Mouse (Mus musculus) G1E (cell line): ENCODE measurements around the gene Gm47996.
"Not testable (repeated sequence)": the region's sequence is repeated elsewhere in the genome, so short reads cannot be mapped to it uniquely, and the experiment has no call there.

Experiments used
- CTCF ChIP-seq: IDR thresholded peaks from 2 replicates; pipeline ENCODE4 v1.5.1; 2012; ENCODE audit warnings: low read depth, low read length, inconsistent platforms, mixed read lengths
- GATA1 ChIP-seq: IDR thresholded peaks from 2 replicates; pipeline ENCODE4 v1.6.1; 2012; ENCODE audit warnings: borderline replicate concordance, low read length, inconsistent platforms, mixed read lengths
- GATA2 ChIP-seq: IDR thresholded peaks from 2 replicates; pipeline ENCODE4 v1.6.1; 2012; ENCODE audit warnings: low read depth, low read length, inconsistent platforms, borderline replicate concordance
- POLR2AphosphoS5 ChIP-seq: IDR thresholded peaks from 2 replicates; pipeline ENCODE4 v1.6.1; 2012; ENCODE audit warnings: low read depth, low read length, inconsistent platforms; ENCODE audit not compliant: insufficient replicate concordance
- TAL1 ChIP-seq: conservative IDR thresholded peaks from 2 replicates; pipeline ENCODE4 v1.6.1; 2012; ENCODE audit warnings: low read depth, low read length, inconsistent platforms, mixed read lengths

DNA sequence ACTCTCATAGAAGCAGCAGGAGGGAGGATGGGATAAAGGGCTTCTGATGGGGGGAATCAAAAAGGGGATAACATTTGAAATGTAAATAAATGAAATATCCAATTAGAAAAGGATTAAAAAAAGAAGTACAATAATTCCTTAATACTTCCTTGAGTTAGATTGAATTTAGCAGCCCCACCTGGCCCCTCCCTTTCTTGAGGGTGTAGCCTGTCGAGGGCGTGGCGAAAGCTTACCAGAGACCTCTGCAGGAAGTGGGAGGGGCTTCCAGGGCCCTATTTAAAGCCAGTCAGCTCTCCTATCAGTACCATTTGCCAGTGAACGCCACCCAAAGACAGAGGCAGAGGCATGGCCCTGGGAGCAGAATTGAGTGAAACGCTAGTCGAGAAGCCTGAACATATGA is 6.1 kb upstream of the Gm47996 start, which contains the start of gene 3110040M04Rik:
- not testable (repeated sequence) for TF ChIP-seq CTCF, GATA1, POLR2AphosphoS5, TAL1, GATA2
